Mouse (Mus musculus): Measurements from ENCODE around the gene Dhx34. TPM values are rescaled to one million over a fixed set of nuclear protein-coding genes. Genes with fewer than 3 reads are reported as not detected.

The Dhx34 gene
- polyA plus RNA-seq, 1 experiment from 2014 or later, result 12.2 TPM

- peaks cover 58% of the 10 kb centered on the region for H3K36me3 ChIP-seq
- no peak overlapping the region for H3K9ac ChIP-seq (replicated peaks)
- no peak overlapping the region for H3K4me2 ChIP-seq
- H3K27me3 ChIP-seq (replicated peaks), result no peaks in the 10 kb centered on the region
- H3K4me1 ChIP-seq, result no peaks in the 10 kb centered on the region
- no peaks in the 10 kb centered on the region for H3K9me3 ChIP-seq (replicated peaks)
- no peak overlapping the region for H3K4me3 ChIP-seq (replicated peaks)
- WGBS, result 43% methylated on average over 8 of the region's 8 CpGs
- H3K27ac ChIP-seq (replicated peaks), result no peak overlapping the region
- no peak for ATAC-seq (ENCODE audit: low FRiP score)
Measured at GRCm38 (mm10) chr7:16183663-16184062, 38.2 kb downstream of the Dhx34 start.

- no peaks in the 10 kb centered on the region for H3K9me3 ChIP-seq (replicated peaks)
- no peak overlapping the region for H3K27ac ChIP-seq (replicated peaks)
- H3K4me2 ChIP-seq, result no peak overlapping the region
- 91% methylated on average over 4 of the region's 4 CpGs for WGBS
- H3K4me3 ChIP-seq (replicated peaks), result no peak overlapping the region
- peaks cover 41% of the 10 kb centered on the region for H3K36me3 ChIP-seq
- no peak overlapping the region for H3K9ac ChIP-seq (replicated peaks)
- no peak for ATAC-seq (ENCODE audit: low FRiP score)
- peaks cover 36% of the 10 kb centered on the region for H3K4me1 ChIP-seq
- no peaks in the 10 kb centered on the region for H3K27me3 ChIP-seq (replicated peaks)
Measured at GRCm38 (mm10) chr7:16178114-16178513, 43.7 kb downstream of the Dhx34 start.

GRCm38 (mm10) chr7:16175542-16175931 lies 46.3 kb downstream of the Dhx34 start:
- peak overlapping the region; percentile 77 for H3K4me3 ChIP-seq (replicated peaks)
- under 1% methylated on average over 10 of the region's 10 CpGs for WGBS
- H3K9ac ChIP-seq (replicated peaks), result peak overlapping the region; percentile 77
- peaks cover 51% of the 10 kb centered on the region for H3K4me1 ChIP-seq
- H3K4me2 ChIP-seq, result peak overlapping the region; percentile 66
- no peaks in the 10 kb centered on the region for H3K27me3 ChIP-seq (replicated peaks)
- peak; percentile 25 for ATAC-seq (ENCODE audit: low FRiP score)
- H3K9me3 ChIP-seq (replicated peaks), result no peaks in the 10 kb centered on the region
- H3K36me3 ChIP-seq, result peaks cover 30% of the 10 kb centered on the region
- H3K27ac ChIP-seq (replicated peaks), result peak overlapping the region; percentile 86

DNA sequence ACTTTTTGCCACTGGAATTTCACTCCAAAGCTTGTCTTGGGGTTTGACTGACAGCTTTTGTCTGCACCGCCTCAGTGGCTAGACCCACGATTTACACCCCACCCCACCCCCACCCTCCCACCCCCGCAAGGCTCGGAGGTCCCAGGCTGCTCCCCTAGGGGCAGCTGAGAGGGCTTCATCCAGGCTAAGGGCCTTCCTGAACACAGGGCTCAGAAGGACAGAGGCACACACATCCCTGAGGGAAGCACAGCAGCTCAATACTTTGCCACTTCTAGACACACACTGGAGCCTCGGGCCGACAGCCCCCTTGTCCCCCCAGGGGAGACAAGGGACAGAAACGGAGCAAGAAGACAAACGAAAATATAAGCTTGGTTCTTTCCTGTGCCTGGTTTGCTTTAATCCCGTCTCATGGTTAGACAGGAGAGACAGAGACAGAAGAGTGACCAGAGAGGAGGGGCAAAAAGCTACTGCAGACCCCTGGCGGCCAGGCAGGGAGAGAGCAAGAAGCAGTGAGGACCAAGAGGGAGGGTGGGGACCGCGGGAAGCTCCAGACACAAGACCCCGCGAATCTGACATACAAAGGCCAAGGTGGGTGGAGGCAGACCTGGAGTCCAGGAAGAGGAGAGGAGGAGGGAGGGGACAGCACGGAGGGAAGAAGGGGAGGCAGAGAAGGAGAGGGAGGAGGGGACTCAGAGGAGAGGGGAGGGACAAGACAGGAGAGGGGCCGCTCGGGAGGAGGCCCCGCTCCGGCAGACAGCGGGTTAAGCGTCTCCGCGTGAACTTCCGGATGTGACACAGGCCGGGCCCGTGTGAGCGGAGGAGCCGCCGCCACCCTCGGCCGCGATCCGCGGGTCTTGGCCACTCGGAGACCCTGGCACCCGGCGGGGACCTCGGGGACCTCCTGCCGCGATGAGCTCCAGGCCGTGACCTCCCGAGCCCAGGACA lies 47.0 kb downstream of the Dhx34 start, which contains the start of gene Meis3:
Meis3 (plus strand) TSS at position 494 of the 945 bp plus-strand sequence.
- under 1% methylated on average over 42 of the region's 42 CpGs for WGBS
- peak within 1 kb of the TSS; percentile 77 for H3K4me3 ChIP-seq (replicated peaks)
- peak; percentile 86 for ATAC-seq (ENCODE audit: low FRiP score)
- no peaks in the 10 kb centered on the region for H3K9me3 ChIP-seq (replicated peaks)
- H3K27me3 ChIP-seq (replicated peaks), result no peaks in the 10 kb centered on the region
- peak within 1 kb of the TSS; percentile 66 for H3K4me2 ChIP-seq
- H3K27ac ChIP-seq (replicated peaks), result peak within 1 kb of the TSS; percentile 86
- H3K9ac ChIP-seq (replicated peaks), result peak within 1 kb of the TSS; percentile 77
- H3K36me3 ChIP-seq, result peaks cover 25% of the 10 kb centered on the region
- peaks cover 51% of the 10 kb centered on the region for H3K4me1 ChIP-seq

DNA sequence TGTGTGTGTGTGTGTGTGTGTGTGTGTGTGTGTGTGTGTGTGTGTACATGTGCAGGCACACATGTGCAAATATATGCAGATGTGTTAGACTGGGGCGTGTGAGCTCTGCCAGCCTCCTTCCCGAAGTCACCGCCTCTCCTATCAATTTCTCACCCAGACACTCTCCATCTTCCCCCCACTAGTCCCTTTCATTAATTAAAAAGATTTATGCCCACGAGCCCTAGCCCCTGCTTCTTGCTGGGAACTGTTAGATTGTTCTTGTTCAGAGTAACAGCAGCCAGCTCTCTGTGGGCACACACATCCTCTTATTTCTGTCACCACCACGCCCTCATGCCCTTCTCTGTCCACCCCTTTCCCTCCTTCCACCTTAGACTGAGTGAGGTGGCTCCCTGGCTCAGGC lies 48.7 kb downstream of the Dhx34 start:
- Histone ChIP-seq H3K4me1 (peaks cover 51% of the 10 kb centered on the region), H3K27ac (replicated peaks) (peak overlapping the region; percentile 86), H3K9ac (replicated peaks) (no peak overlapping the region; the same call in 1 of the 2 replicates), H3K27me3 (replicated peaks) (no peaks in the 10 kb centered on the region), H3K4me3 (replicated peaks) (no peak overlapping the region), H3K4me2 (peak overlapping the region; percentile 66; the same call in 1 of the 2 replicates), H3K9me3 (replicated peaks) (no peaks in the 10 kb centered on the region), H3K36me3 (peaks cover 9% of the 10 kb centered on the region; the same call in 1 of the 2 replicates)
- ATAC-seq (ENCODE audit: low FRiP score), result no peak
- WGBS, result 8% methylated on average over 5 of the region's 5 CpGs

GRCm38 (mm10) chr7:16172586-16173140 lies 49.2 kb downstream of the Dhx34 start:
- Histone ChIP-seq H3K27ac (replicated peaks) (peak overlapping the region; percentile 86), H3K4me1 (peaks cover 51% of the 10 kb centered on the region)

DNA sequence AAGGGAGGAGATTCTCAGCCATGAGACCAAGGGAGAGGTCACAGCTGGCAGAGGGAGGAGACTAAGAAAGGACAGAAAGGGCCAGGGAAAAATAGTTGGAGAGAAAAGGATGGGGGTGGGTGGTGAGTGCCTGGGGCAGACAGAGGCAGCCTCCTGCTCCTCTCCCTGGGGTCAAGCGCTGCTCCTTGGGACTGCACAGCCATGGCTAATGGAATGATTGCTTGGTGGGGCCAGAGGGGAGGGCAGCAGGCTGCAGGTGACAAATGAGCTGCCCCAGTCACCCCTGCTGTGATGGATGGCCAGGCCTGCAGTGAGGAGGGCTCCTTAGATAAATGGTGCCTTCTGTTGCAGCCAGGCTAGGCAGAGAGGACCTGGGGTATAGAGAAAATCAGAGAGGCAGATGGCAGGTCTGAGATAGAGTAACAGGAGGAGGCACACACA lies 49.7 kb downstream of the Dhx34 start:
- peaks cover 49% of the 10 kb centered on the region for H3K4me1 ChIP-seq
- ATAC-seq (ENCODE audit: low FRiP score), result no peak
- H3K4me3 ChIP-seq (replicated peaks), result no peak overlapping the region
- H3K9me3 ChIP-seq (replicated peaks), result no peaks in the 10 kb centered on the region
- H3K9ac ChIP-seq (replicated peaks), result no peak overlapping the region
- 0% methylated on average over 1 of the region's 1 CpGs for WGBS
- H3K36me3 ChIP-seq, result peaks cover under 1% of the 10 kb centered on the region; the same call in 1 of the 2 replicates
- no peak overlapping the region for H3K4me2 ChIP-seq
- H3K27ac ChIP-seq (replicated peaks), result peak overlapping the region; percentile 86
- H3K27me3 ChIP-seq (replicated peaks), result no peaks in the 10 kb centered on the region

More at GRCm38 (mm10) chr7:16172586-16173140, 49.2 kb downstream of the Dhx34 start:
- 0 out of 2 replicates have a peak overlapping the region, but pooled peaks have one; percentile 30 for H3K9ac ChIP-seq (replicated peaks)
- H3K27me3 ChIP-seq (replicated peaks), result no peaks in the 10 kb centered on the region
- no peak for ATAC-seq (ENCODE audit: low FRiP score)
- no peak overlapping the region for H3K4me3 ChIP-seq (replicated peaks)
- peaks cover 5% of the 10 kb centered on the region; the same call in 1 of the 2 replicates for H3K36me3 ChIP-seq
- H3K4me2 ChIP-seq, result 0 out of 2 replicates have a peak overlapping the region, but pooled peaks have one; percentile 6
- no peaks in the 10 kb centered on the region for H3K9me3 ChIP-seq (replicated peaks)
- 0% methylated on average over 1 of the region's 1 CpGs for WGBS

GRCm38 (mm10) chr7:16162036-16162435 lies 59.8 kb downstream of the Dhx34 start:
- ATAC-seq (ENCODE audit: low FRiP score), result no peak
- Histone ChIP-seq H3K9me3 (replicated peaks) (no peaks in the 10 kb centered on the region), H3K27me3 (replicated peaks) (peaks cover 12% of the 10 kb centered on the region), H3K4me2 (no peak overlapping the region), H3K9ac (replicated peaks) (no peak overlapping the region), H3K4me1 (peaks cover 8% of the 10 kb centered on the region), H3K36me3 (peaks cover 5% of the 10 kb centered on the region), H3K4me3 (replicated peaks) (no peak overlapping the region), H3K27ac (replicated peaks) (no peak overlapping the region)
- 66% methylated on average over 7 of the region's 7 CpGs for WGBS

DNA sequence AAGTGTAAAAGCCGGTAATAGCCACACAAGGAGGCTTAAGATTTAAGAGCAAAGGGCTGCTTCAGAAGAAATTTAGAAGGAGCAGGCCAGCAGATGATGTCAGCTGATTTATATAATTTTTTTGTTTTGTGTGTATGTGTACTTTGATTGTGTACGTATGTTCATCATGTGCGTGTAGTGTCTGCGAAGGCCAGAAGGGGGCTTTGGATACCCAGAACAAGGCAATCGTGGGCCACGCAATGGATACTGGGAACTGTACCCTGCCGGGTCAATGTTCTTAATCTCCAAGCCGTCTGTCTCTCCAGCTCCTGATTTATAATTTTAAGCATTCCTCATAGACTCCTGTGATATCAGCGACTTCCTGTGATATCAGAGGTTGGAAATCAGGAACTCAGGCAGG lies 60.5 kb downstream of the Dhx34 start:
- no peak overlapping the region for H3K9ac ChIP-seq (replicated peaks)
- 90% methylated on average over 9 of the region's 9 CpGs for WGBS
- peaks cover 6% of the 10 kb centered on the region for H3K36me3 ChIP-seq
- peaks cover 8% of the 10 kb centered on the region for H3K4me1 ChIP-seq
- H3K4me2 ChIP-seq, result no peak overlapping the region
- ATAC-seq (ENCODE audit: low FRiP score), result no peak
- H3K27ac ChIP-seq (replicated peaks), result no peak overlapping the region
- H3K9me3 ChIP-seq (replicated peaks), result no peaks in the 10 kb centered on the region
- H3K27me3 ChIP-seq (replicated peaks), result peaks cover 13% of the 10 kb centered on the region
- no peak overlapping the region for H3K4me3 ChIP-seq (replicated peaks)

GRCm38 (mm10) chr7:16160702-16161101 lies 61.1 kb downstream of the Dhx34 start:
- 68% methylated on average over 3 of the region's 3 CpGs for WGBS
- ATAC-seq (ENCODE audit: low FRiP score), result no peak

GRCm38 (mm10) chr7:16158735-16159134 lies 63.1 kb downstream of the Dhx34 start:
- Histone ChIP-seq H3K9ac (replicated peaks) (0 out of 2 replicates have a peak overlapping the region, but pooled peaks have one; percentile 4), H3K4me2 (peak overlapping the region; percentile 45)

More at GRCm38 (mm10) chr7:16160702-16161101, 61.1 kb downstream of the Dhx34 start:
- no peak overlapping the region for H3K4me2 ChIP-seq
- peaks cover 8% of the 10 kb centered on the region for H3K4me1 ChIP-seq
- H3K9ac ChIP-seq (replicated peaks), result no peak overlapping the region
- no peaks in the 10 kb centered on the region for H3K9me3 ChIP-seq (replicated peaks)
- peaks cover 13% of the 10 kb centered on the region for H3K27me3 ChIP-seq (replicated peaks)
- H3K4me3 ChIP-seq (replicated peaks), result no peak overlapping the region
- peaks cover 6% of the 10 kb centered on the region for H3K36me3 ChIP-seq
- H3K27ac ChIP-seq (replicated peaks), result no peak overlapping the region

More at GRCm38 (mm10) chr7:16158735-16159134, 63.1 kb downstream of the Dhx34 start:
- Histone ChIP-seq H3K4me1 (peaks cover 9% of the 10 kb centered on the region), H3K27ac (replicated peaks) (no peak overlapping the region), H3K36me3 (peaks cover 15% of the 10 kb centered on the region), H3K4me3 (replicated peaks) (0 out of 2 replicates have a peak overlapping the region, but pooled peaks have one; percentile 6), H3K27me3 (replicated peaks) (peaks cover 13% of the 10 kb centered on the region), H3K9me3 (replicated peaks) (no peaks in the 10 kb centered on the region)
- WGBS, result 11% methylated on average over 39 of the region's 39 CpGs
- ATAC-seq (ENCODE audit: low FRiP score), result no peak

All from neural tube, embryonic 15.5 days (tissue).